Mouse (Mus musculus) kidney, adult 2 months (tissue): ENCODE results near the gene Tango6.

Experiments
- CTCF ChIP-seq: fragments of 200-500 bp; conservative IDR thresholded peaks from 2 replicates; pipeline ENCODE4 v1.5.1; 2011; ENCODE audit warnings: low read depth, mild to moderate bottlenecking, control low read depth, low read length, moderate library complexity, mixed read lengths; ENCODE audit not compliant: insufficient read depth, insufficient read length
- POLR2A ChIP-seq: fragments of 200-500 bp; IDR thresholded peaks from one replicate; pipeline ENCODE4 v1.6.1; 2011; ENCODE audit warnings: low read depth, low read length, control low read depth

DNA sequence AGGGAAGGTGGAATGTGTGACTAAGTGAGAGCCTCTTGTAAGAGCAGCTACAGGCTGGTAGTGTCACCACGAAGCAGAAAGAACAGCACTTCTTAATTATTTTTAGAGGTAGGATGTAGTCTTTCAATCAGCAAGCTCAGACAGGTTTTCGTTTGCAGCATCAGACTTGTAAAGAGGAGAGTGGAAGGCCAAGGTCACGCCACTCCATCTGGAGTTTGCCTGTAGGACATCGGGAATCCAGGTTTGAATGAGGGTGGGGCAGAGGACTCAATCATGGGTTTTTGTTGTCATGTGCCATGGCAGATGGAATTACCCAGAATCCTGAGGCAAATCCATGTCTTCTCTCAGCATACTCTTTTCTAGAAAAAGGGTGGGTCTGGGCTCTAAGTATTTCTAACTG lies 106.8 kb downstream of the Tango6 start:
- TF ChIP-seq CTCF (no peak), POLR2A (no peak)
